Mouse (Mus musculus) midbrain, embryonic 16.5 days (tissue): ENCODE measurements at regions not wholly inside any gene's neighbourhood (a gene's known extent, or its start where the extent isn't known, plus 50 kb on each side); places are given as distances from the start of the nearest gene placed in this dataset.

ENCODE experiments used
- ATAC-seq: fragments of 200-750 bp; cut with Nextera tagmentation; 2 replicates; pipeline ENCODE4 v1.8.0; 2017; ENCODE audit warnings: moderate TSS enrichment
- H3K27ac ChIP-seq: fragments of 300-500 bp; sonication (generic); 2 replicates; pipeline ENCODE4 v1.5.1; 2014; ENCODE audit warnings: mild to moderate bottlenecking, low read length, mixed read lengths
- H3K27me3 ChIP-seq: fragments of 300-500 bp; sonication (generic); 2 replicates; pipeline ENCODE4 v1.6.1; 2014; ENCODE audit warnings: low read depth, low read length, mixed read lengths; ENCODE audit not compliant: control insufficient read depth, insufficient read depth
- H3K36me3 ChIP-seq: fragments of 300-500 bp; sonication (generic); 2 replicates; pipeline ENCODE4 v1.6.1; 2014; ENCODE audit warnings: mild to moderate bottlenecking, low read length, moderate library complexity, mixed read lengths; ENCODE audit not compliant: control insufficient read depth, insufficient read depth
- H3K4me1 ChIP-seq: fragments of 300-500 bp; sonication (generic); 2 replicates; pipeline ENCODE4 v1.6.1; 2014; ENCODE audit warnings: mild to moderate bottlenecking, low read length, mixed read lengths; ENCODE audit not compliant: control insufficient read depth, insufficient read depth
- H3K4me2 ChIP-seq: fragments of 300-500 bp; sonication (generic); 2 replicates; pipeline ENCODE4 v1.6.1; 2014; ENCODE audit warnings: mild to moderate bottlenecking, low read length, mixed read lengths
- H3K4me3 ChIP-seq: fragments of 300-500 bp; sonication (generic); 2 replicates; pipeline ENCODE4 v1.5.1; 2014; ENCODE audit warnings: low read depth, mild to moderate bottlenecking, low read length, moderate library complexity, mixed read lengths
- H3K9ac ChIP-seq: fragments of 300-500 bp; sonication (generic); 2 replicates; pipeline ENCODE4 v1.6.1; 2014; ENCODE audit warnings: low read depth, low read length, mixed read lengths
- H3K9me3 ChIP-seq: fragments of 300-500 bp; sonication (generic); replicated peaks from 2 replicates; pipeline ENCODE4 v1.6.1; 2014; ENCODE audit warnings: mild to moderate bottlenecking, low read length, mixed read lengths; ENCODE audit not compliant: control insufficient read depth, poor library complexity, severe bottlenecking
- WGBS: fragments of 180-500 bp; shearing (Covaris S2); extraction: QIAGEN DNeasy Blood & Tissue Kit; methylation state at CpG from one replicate; pipeline ENCODE4 v1.1.7; 2014; 5-methylcytosine and 5-hydroxymethylcytosine counted together

DNA sequence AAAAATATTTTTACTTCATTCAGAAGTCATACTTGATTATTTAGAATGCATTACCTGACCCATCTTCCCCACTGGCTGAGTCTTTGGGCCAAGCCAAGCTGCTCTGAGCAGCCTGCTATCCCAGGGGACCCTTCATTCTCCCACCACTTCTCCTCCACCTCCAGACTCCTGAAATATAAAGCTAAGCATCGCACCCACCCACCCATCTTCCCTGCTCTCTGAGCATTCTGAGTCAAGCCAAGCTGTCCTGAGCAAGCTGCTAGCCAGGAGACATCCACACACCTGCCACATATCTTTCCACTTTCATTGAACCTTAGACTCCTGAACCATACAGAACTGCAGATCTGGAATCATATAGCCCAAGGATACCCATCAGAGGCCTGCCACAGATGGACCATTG is 1456.2 kb upstream of the Adam24 start:
- Histone ChIP-seq H3K27me3 (no peaks in the 10 kb centered on the region), H3K4me3 (no peak overlapping the region), H3K9me3 (no peaks in the 10 kb centered on the region), H3K27ac (no peak overlapping the region), H3K4me1 (no peaks in the 10 kb centered on the region), H3K36me3 (no peaks in the 10 kb centered on the region), H3K9ac (no peak overlapping the region), H3K4me2 (no peak overlapping the region)
- no peak for ATAC-seq
- 89% methylated on average over 1 of the region's 1 CpGs for WGBS

DNA sequence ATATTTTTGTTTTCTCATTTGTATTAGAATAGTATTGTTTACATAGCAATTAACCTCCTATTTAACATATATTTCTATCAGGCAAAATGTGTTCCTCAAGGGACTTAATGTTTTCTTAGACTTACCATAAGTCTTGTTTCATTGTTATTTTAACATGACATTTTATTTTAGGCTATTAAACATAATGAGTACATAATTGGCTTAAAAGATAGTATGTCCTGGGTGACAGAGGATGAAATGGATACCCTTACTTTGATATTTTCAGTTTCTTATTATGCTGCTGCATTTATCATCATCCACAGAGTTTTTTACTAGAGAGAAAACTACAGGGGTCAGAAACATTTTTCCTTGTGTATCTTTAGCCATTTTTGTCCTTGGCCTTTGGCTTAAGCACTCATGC is 1447.6 kb upstream of the Adam24 start:
- Histone ChIP-seq H3K27ac (no peak overlapping the region), H3K36me3 (no peaks in the 10 kb centered on the region), H3K4me1 (no peaks in the 10 kb centered on the region), H3K4me3 (no peak overlapping the region), H3K9me3 (no peaks in the 10 kb centered on the region), H3K27me3 (no peaks in the 10 kb centered on the region), H3K4me2 (no peak overlapping the region), H3K9ac (no peak overlapping the region)
- ATAC-seq = no peak

DNA sequence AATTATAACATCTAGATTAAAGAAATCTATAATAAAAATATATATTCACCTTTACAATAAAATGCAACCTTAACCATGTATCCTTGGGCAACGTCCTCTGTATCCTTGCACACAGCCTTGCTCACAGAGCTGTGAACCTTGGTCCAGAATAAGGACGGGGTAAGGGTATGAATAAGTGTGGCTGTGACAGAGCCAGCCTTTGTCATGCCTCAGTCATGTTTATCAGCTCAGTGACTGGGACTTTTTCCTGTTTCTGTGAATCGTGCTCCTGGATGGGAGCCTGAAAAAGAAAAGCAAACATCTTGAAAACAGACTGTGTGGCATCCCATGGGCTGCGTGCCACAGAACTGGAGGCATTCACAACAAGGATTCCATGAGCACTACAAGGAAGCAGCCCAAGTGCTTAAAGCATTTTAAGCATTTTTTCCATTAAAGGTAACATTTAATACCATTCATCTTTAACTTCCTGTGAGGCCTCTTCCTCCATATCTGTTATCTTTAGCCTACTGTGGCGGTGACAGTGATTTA is 1405.8 kb upstream of the Adam24 start:
- H3K9me3 ChIP-seq = no peaks in the 10 kb centered on the region
- ATAC-seq = no peak
- 80% methylated on average over 5 of the region's 5 CpGs for WGBS

DNA sequence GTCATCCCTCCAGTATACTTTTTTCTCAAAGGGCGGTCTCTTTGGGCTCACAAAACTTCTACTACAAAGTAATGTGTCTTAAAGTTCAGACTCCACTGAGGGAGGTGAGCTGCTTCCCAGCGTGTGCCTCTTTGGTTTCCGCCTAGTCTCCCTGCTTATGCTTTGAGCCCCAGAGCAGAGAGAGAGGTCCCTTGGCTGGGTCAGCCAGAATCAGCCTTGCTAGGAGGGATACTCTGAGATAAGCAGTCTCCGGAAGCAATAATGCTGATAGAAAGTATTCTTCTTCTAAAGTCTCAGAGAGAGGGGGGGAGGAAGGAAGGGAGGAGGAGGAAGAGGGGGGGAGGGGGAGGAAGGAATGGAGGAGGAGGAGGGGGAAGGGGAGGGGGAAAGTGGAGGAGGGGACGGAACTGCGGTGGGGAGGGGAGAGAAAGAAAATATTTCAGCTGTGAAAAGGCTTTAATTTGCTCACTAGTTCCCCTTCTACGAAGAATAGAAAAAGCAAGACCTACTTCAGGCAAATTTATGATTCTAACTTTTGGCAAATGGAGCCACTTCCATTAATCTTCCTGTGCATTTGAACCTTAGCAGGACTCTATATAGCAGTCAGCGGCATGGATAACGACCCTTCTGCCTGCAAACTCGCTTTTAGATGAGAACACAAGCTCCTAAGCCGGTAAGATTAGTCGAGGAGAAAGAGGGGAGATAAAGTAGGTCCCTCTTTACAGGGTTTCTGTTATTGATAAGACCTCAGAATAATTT is 1377.2 kb upstream of the Adam24 start:
- no peak overlapping the region for H3K4me3 ChIP-seq
- WGBS = 20% methylated on average over 12 of the region's 12 CpGs

More for the DNA sequence above, 1405.8 kb upstream of the Adam24 start:
- Histone ChIP-seq H3K4me1 (no peaks in the 10 kb centered on the region), H3K4me2 (no peak overlapping the region), H3K9ac (no peak overlapping the region), H3K27ac (no peak overlapping the region), H3K36me3 (no peaks in the 10 kb centered on the region), H3K4me3 (no peak overlapping the region), H3K27me3 (no peaks in the 10 kb centered on the region)

DNA sequence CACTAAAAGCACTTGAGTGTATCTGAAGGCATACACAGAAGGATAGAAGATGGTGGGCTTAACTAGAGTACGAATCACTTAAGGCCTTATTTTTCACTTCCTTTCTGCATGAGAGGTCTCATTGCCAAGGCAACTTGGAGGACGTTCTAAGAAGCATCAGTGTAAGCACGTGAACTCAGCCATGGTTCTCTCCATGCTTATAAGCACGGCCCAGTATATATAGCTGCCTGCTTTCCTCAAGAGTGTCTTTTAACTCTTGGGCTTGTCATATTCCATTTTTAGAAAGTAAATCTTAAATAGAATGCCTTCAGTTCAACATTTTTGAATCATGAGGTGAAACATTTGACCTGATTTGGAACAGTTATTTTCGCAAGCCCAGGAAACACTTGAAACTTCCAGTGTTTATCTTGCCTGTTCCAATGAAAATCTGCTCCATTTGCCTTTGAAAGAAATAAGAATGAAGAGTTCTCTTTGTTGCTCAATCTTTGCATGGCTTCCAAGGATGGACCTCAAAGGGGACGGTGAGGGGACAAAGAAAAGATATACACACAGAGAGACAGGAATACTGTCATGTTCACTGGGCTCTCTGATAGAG is 1371.0 kb upstream of the Adam24 start:
- H3K9me3 ChIP-seq = no peaks in the 10 kb centered on the region
- H3K4me3 ChIP-seq = no peak overlapping the region
- H3K4me1 ChIP-seq = no peaks in the 10 kb centered on the region
- no peak for ATAC-seq
- WGBS = 78% methylated on average over 6 of the region's 6 CpGs
- H3K27ac ChIP-seq = no peak overlapping the region
- H3K27me3 ChIP-seq = no peaks in the 10 kb centered on the region
- no peak overlapping the region for H3K9ac ChIP-seq
- no peak overlapping the region for H3K4me2 ChIP-seq
- no peaks in the 10 kb centered on the region for H3K36me3 ChIP-seq

More for the DNA sequence above, 1377.2 kb upstream of the Adam24 start:
- Histone ChIP-seq H3K9me3 (no peaks in the 10 kb centered on the region), H3K36me3 (no peaks in the 10 kb centered on the region), H3K27ac (no peak overlapping the region), H3K4me2 (peak overlapping the region; percentile 10; the same call in 1 of the 2 replicates), H3K9ac (no peak overlapping the region), H3K27me3 (no peaks in the 10 kb centered on the region), H3K4me1 (0 out of 2 replicates have a peak, but pooled peaks cover 5% of the 10 kb centered on the region)
- ATAC-seq = no peak

DNA sequence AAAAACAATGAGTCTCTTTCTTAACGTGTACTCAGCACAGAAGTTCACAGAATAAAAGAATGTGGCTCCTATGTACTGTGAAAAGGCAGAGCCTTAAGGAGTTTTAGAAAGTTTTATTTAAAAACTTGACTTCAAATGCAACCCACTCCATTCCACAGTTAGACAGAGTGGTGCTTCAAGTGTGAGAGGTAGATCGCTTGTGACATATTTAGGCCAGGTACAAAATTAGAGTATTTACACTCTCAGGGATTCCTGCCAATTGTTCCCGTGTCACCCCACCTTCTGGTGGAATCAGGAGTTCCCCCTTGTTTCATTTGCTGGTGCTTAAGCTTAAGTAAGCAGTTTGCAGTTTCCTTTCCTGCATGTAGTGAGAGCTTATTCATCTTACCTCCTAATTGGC is 1361.0 kb upstream of the Adam24 start:
- Histone ChIP-seq H3K4me2 (no peak overlapping the region), H3K27me3 (no peaks in the 10 kb centered on the region), H3K9me3 (no peaks in the 10 kb centered on the region), H3K4me1 (no peaks in the 10 kb centered on the region), H3K9ac (no peak overlapping the region), H3K27ac (no peak overlapping the region), H3K36me3 (no peaks in the 10 kb centered on the region), H3K4me3 (no peak overlapping the region)
- whole genome bisulfite sequencing = 69% methylated on average over 3 of the region's 3 CpGs
- no peak for ATAC-seq

DNA sequence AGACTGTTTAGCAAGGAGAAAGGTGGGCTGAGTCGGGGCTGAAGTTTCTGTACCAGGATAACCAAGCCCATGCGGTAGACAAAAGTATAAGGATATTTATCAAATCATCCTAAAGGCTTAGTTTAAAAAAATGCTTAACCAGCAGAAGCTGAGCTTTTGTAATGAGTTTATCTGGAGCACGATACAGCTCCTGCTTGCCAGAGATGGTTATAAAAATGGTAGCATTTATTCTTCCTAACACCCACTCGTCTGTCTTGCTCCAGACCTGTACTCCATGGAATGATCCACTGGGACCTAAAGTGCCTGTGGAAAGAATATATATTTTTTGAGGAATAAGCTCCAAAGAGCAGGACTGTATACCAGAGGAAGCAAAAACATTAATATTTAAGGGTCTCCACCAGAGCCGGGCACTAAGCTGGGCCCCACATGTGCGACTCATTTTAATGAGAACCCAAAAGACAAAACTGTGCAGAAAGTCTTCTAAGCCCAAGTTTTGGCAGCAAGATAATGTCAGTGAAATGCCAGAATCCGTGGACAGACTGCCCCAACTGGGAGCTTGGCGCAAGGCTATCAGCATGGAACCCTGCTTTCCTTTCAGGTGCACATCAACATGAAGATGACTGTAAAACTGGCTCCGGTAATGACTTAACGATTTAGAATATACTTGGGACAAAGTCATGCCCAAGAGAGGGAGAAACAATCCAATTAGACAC is 1359.2 kb upstream of the Adam24 start:
- ATAC-seq = 0 out of 2 replicates have a peak, but pooled peaks have one; percentile 17
- H3K4me1 ChIP-seq = no peaks in the 10 kb centered on the region
- no peaks in the 10 kb centered on the region for H3K9me3 ChIP-seq
- 75% methylated on average over 10 of the region's 10 CpGs for WGBS
- H3K9ac ChIP-seq = no peak overlapping the region
- no peak overlapping the region for H3K27ac ChIP-seq
- no peaks in the 10 kb centered on the region for H3K36me3 ChIP-seq
- no peak overlapping the region for H3K4me3 ChIP-seq
- no peaks in the 10 kb centered on the region for H3K27me3 ChIP-seq
- no peak overlapping the region for H3K4me2 ChIP-seq

DNA sequence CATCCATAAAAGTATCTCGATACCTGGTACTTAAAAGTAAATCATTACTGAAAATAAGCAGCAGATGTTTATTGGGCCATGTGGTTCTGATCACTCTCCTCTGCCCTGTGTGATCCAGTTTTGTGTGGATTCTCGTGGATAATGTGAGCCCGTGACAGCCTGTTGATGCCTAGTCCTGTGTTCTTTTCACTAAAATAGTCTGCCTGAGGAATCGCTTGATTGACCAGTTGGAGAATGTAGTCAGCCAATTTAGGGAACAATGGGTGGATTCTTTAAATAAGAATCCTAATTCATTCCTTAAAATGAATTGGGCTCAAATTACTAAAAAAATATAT is 1358.7 kb upstream of the Adam24 start:
- Histone ChIP-seq H3K4me3 (no peak overlapping the region), H3K9ac (no peak overlapping the region), H3K36me3 (no peaks in the 10 kb centered on the region), H3K4me2 (no peak overlapping the region), H3K27me3 (no peaks in the 10 kb centered on the region), H3K9me3 (no peaks in the 10 kb centered on the region), H3K27ac (no peak overlapping the region), H3K4me1 (no peaks in the 10 kb centered on the region)
- no peak for ATAC-seq
- 60% methylated on average over 4 of the region's 4 CpGs for WGBS

DNA sequence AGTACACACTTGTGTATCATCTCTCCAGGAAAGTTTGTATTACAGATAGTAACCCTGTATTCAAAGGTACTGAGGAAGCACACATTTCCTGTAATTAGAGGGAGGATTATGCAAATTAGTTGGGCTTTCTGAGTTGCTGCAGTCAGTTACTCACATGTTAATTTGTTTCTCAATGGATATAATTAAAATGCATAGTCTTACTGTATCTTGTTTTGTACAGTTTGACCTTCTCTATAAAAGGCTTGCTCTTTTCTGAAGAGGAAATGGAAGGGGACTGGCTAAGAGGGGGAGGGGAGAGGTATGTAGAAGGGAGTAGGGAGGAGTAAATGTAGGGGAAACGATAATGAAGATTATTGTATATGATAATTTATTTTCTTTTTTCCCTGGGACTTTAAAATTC is 1345.5 kb upstream of the Adam24 start:
- Histone ChIP-seq H3K4me2 (no peak overlapping the region), H3K9me3 (no peaks in the 10 kb centered on the region), H3K9ac (no peak overlapping the region), H3K36me3 (no peaks in the 10 kb centered on the region), H3K4me1 (no peaks in the 10 kb centered on the region), H3K27me3 (no peaks in the 10 kb centered on the region), H3K4me3 (no peak overlapping the region), H3K27ac (no peak overlapping the region)
- ATAC-seq = no peak
- WGBS = 87% methylated on average over 1 of the region's 1 CpGs
